Mouse (Mus musculus) adrenal gland, adult (tissue): ENCODE measurements at regions not wholly inside any gene's neighbourhood (a gene's known extent, or its start where the extent isn't known, plus 50 kb on each side); places are given as distances from the start of the nearest gene placed in this dataset.

Experiments
- DNase-seq, 2 experiments: peaks; one replicate each; pipeline ENCODE4 v3.0.0; 2022 to 2023; ENCODE audit warnings: low spot score in 1 of 2; ENCODE audit not compliant: inconsistent age in 2 of 2

DNA sequence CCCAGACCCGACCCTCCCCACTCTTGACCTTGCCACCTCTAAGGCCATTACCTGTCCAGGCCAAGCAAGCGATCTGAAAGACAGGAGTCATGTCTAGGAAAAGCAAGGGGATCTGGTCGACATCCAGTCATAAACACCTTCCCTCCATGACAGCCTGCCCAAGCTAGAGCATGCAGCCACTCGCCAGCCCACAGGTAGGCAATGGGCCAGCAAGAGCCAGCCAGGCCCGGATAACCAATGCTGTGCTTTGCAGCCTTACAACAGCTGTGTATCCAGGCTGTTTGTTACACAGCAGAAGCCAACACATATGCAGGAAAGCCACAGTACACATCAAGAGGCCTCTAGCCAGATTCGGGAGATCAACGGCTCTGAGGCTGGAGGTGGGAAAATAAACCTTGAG is 57.3 kb upstream of the A430005L14Rik start:
- DNase-seq: no peak

DNA sequence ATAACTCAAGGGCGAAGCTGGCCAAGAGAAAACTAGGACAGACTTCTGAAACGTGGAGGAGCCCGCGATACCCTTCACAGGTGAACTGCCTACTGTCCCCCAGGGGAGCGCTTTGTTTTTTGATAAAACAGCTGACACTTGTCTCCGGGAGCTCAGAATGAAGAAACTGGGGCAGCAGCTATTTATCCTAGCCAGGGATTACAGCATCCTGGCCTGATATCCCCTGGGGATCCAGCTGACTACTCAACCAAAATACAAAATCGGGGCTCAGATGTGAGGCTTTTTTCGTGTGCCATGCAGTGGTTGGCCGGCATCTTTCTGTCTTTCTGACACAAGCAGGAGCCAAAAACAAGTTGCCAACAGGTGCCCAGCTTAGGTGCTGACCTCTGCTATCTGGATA is 52.0 kb upstream of the A430005L14Rik start:
- no peak for DNase-seq

DNA sequence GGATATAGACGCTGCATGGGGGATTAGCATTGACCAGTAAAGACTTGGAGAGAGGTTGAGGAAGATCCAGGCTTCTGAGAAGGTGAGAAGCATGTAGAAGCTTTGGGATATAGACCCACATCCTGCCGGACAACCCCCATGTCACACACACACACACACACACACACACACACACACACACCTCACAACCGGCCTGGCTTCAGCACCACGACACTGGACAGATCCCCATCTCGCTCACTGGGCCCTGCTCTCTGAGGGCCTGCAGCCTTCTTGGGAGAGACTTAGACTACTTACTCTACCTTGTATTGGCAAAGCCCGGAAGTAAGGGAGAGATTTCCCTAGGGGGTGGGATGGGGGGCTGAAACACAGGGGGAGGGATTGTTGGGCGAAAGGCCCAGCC is 51.5 kb upstream of the A430005L14Rik start:
- no peak for DNase-seq
